27 mouse cellular contexts compared by ENCODE assay signal in genomic region chr4:130908133-130908532, GRCm38 (mm10). TPM values are rescaled to one million over a fixed set of nuclear protein-coding genes. Genes with fewer than 3 reads are reported as not detected.
DNase-seq lines count a peak whose midpoint lies in the region; ATAC-seq and TF ChIP-seq lines count a peak whose summit lies in the region.
"Had no signal": no experiment of that assay in that cellular context is flagged by ENCODE, and none has a peak within 500 bp of the region (broad histone marks: within the 10 kb centered on the region; RNA-seq: fewer than 3 reads in every experiment).

No protein-coding gene starts in this region.

- dilution Hi-C loops in CH12.LX (cut with MboI; ENCODE audit: extremely low pct_ligation_motif_present, extremely low pct_unique_long_range_greater_than_20kb, low sequenced_read_pairs) = no loop called here

- H3K9me3 ChIP-seq in kidney, embryonic 15.5 days (replicated peaks) = no peaks in the 10 kb centered on the region
- no peaks in the 10 kb centered on the region for H3K9me3 ChIP-seq in CH12.LX (replicated peaks; ENCODE audit: low read length)
- no peaks in the 10 kb centered on the region for H3K9me3 ChIP-seq in limb, embryonic 10.5 days (replicated peaks)
- H3K9me3 ChIP-seq: embryonic facial prominence, embryonic 15.5 days; forebrain, embryonic 12.5 days; heart, embryonic 13.5 days; hindbrain, embryonic 12.5 days had no signal

- TF ChIP-seq CTCF in kidney, adult 2 months (conservative IDR thresholded peaks at IDR 0.05; ENCODE audit: insufficient read depth, insufficient read length, low read depth, low read length) = no peak
- TF ChIP-seq CTCF in CH12.LX (conservative IDR thresholded peaks at IDR 0.05 in 1 of 2, IDR thresholded peaks at IDR 0.05 in 1 of 2; ENCODE audit: low read depth in 2 of 2, low read length in 2 of 2) = no peak
- TF ChIP-seq CTCF in thymus, adult 2 months (IDR thresholded peaks at IDR 0.05; ENCODE audit: borderline replicate concordance, control insufficient read depth, extremely low read depth, insufficient read depth, low read length, poor library complexity) = no peak

- no peak overlapping the region for H3K9ac ChIP-seq in kidney, embryonic 15.5 days
- H3K9ac ChIP-seq in CH12.LX (ENCODE audit: insufficient read depth, low read depth) = no peak overlapping the region
- H3K9ac ChIP-seq: embryonic facial prominence, embryonic 15.5 days; forebrain, embryonic 12.5 days; forebrain, postnatal 0 days; heart, embryonic 13.5 days; hindbrain, embryonic 12.5 days had no signal

- H3K36me3 ChIP-seq in kidney, embryonic 15.5 days = no peaks in the 10 kb centered on the region
- no peaks in the 10 kb centered on the region for H3K36me3 ChIP-seq in kidney, adult 2 months (ENCODE audit: control insufficient read depth, insufficient read depth, low read length)
- no peaks in the 10 kb centered on the region for H3K36me3 ChIP-seq in CH12.LX (replicated peaks in 1 of 2; ENCODE audit: control insufficient read depth in 1 of 2, insufficient read depth in 1 of 2, low read length in 1 of 2)
- no peaks in the 10 kb centered on the region for H3K36me3 ChIP-seq in limb, embryonic 10.5 days
- H3K36me3 ChIP-seq in thymus, adult 2 months (ENCODE audit: control insufficient read depth, insufficient read depth, low read length) = no peaks in the 10 kb centered on the region
- H3K36me3 ChIP-seq: embryonic facial prominence, embryonic 15.5 days; forebrain, embryonic 12.5 days; heart, embryonic 13.5 days; hindbrain, embryonic 12.5 days had no signal

- ATAC-seq in kidney, embryonic 15.5 days (replicated peaks; ENCODE audit: low FRiP score) = no peak
- ATAC-seq: activated CD4-positive, CD25-positive, alpha-beta regulatory T cell, adult 4 months; CD4-positive, CD25-positive, alpha-beta regulatory T cell, adult 4 months; forebrain, postnatal 0 days; hindbrain, postnatal 0 days; Patski had no signal

- no peak for DNase-seq in kidney, adult 2 months
- DNase-seq in A20 (ENCODE audit: low read depth, low spot score) (peak; percentile 59), CH12.LX (ENCODE audit: extremely low read depth) (no peak)
- DNase-seq in limb, embryonic 10.5 days (ENCODE audit: low spot score) = no peak
- DNase-seq in cerebellum, adult 18-20 months = no peak
- no peak for DNase-seq in thymus, adult 2 months
- DNase-seq: adrenal gland, postnatal 25 days; B cell, adult 2 months; cerebellum, adult 2 months; forebrain, postnatal 0 days; gastrocnemius, postnatal 14 days; heart, postnatal 36 days had no signal

- H3K4me3 ChIP-seq in kidney, embryonic 15.5 days (replicated peaks) = no peak overlapping the region
- H3K4me3 ChIP-seq in kidney, adult 2 months (ENCODE audit: insufficient read depth, low read depth, low read length) = no peak overlapping the region
- H3K4me3 ChIP-seq in CH12.LX (replicated peaks in 1 of 3; ENCODE audit: low read depth in 2 of 3, low read length in 2 of 3, poor library complexity in 1 of 3) = peak overlapping the region in 1 of 3 experiments; percentile 60
- H3K4me3 ChIP-seq in limb, embryonic 10.5 days = no peak overlapping the region
- H3K4me3 ChIP-seq in thymus, adult 2 months (ENCODE audit: control insufficient read depth, insufficient read depth, low read length) = no peak overlapping the region
- H3K4me3 ChIP-seq: embryonic facial prominence, embryonic 15.5 days; forebrain, embryonic 12.5 days; heart, embryonic 13.5 days; hindbrain, embryonic 12.5 days had no signal

- peaks cover 40% of the 10 kb centered on the region for H3K4me1 ChIP-seq in kidney, embryonic 15.5 days
- H3K4me1 ChIP-seq in kidney, adult 2 months (ENCODE audit: control insufficient read depth, insufficient read depth, low read length) = no peaks in the 10 kb centered on the region
- H3K4me1 ChIP-seq in CH12.LX (ENCODE audit: control insufficient read depth in 1 of 2, insufficient read depth in 2 of 2) = peaks cover 40 to 88% of the 10 kb centered on the region in 2 experiments
- H3K4me1 ChIP-seq in limb, embryonic 10.5 days = peaks cover 63% of the 10 kb centered on the region
- H3K4me1 ChIP-seq in thymus, adult 2 months (replicated peaks; ENCODE audit: control insufficient read depth, insufficient read depth, low read length) = peaks cover 74% of the 10 kb centered on the region

- H3K79me2 ChIP-seq in CH12.LX (replicated peaks; ENCODE audit: control insufficient read depth, extremely low read depth, insufficient read depth, poor library complexity, severe bottlenecking) = peaks cover 13% of the 10 kb centered on the region

- H3K27ac ChIP-seq in kidney, embryonic 15.5 days = peak overlapping the region; percentile 68; the same call in 1 of the 2 replicates
- no peak overlapping the region for H3K27ac ChIP-seq in kidney, adult 2 months (ENCODE audit: insufficient read depth, low read depth, low read length)
- H3K27ac ChIP-seq in CH12.LX (ENCODE audit: insufficient read depth, low read depth) = peak overlapping the region; percentile 97
- 0 out of 2 replicates have a peak overlapping the region, but pooled peaks have one; percentile 5 for H3K27ac ChIP-seq in limb, embryonic 10.5 days
- no peak overlapping the region for H3K27ac ChIP-seq in thymus, adult 2 months (ENCODE audit: control insufficient read depth, insufficient read depth, low read length)
- H3K27ac ChIP-seq: embryonic facial prominence, embryonic 15.5 days; forebrain, embryonic 12.5 days; heart, embryonic 13.5 days; hindbrain, embryonic 12.5 days; hindbrain, postnatal 0 days had no signal

- no peak for TF ChIP-seq RAD21 in CH12.LX (IDR thresholded peaks at IDR 0.05; ENCODE audit: low read depth, low read length)

- in situ Hi-C loops in CH12.LX (cut with MboI; ENCODE audit: low pct_ligation_motif_present, low pct_unique_long_range_greater_than_20kb, low sequenced_read_pairs) = no loop called here

- no peaks in the 10 kb centered on the region for H3K27me3 ChIP-seq in kidney, embryonic 15.5 days
- H3K27me3 ChIP-seq in kidney, adult 2 months (replicated peaks; ENCODE audit: control insufficient read depth, insufficient read depth, low read length) = no peaks in the 10 kb centered on the region
- H3K27me3 ChIP-seq in CH12.LX (replicated peaks) = no peaks in the 10 kb centered on the region
- peaks cover 8% of the 10 kb centered on the region; the same call in 1 of the 2 replicates for H3K27me3 ChIP-seq in limb, embryonic 10.5 days (ENCODE audit: low read depth, poor library complexity, severe bottlenecking)
- no peaks in the 10 kb centered on the region for H3K27me3 ChIP-seq in thymus, adult 2 months (ENCODE audit: control insufficient read depth, insufficient read depth, low read length)
- H3K27me3 ChIP-seq: embryonic facial prominence, embryonic 15.5 days; forebrain, embryonic 12.5 days; heart, embryonic 13.5 days; hindbrain, embryonic 12.5 days had no signal

- WGBS in kidney, embryonic 15.5 days = 94% methylated on average over 10 of the region's 10 CpGs
- 91% methylated on average over 10 of the region's 10 CpGs for WGBS in kidney, adult 2 months
- WGBS in limb, embryonic 10.5 days = 97% methylated on average over 10 of the region's 10 CpGs
- WGBS in thymus, adult 2 months = 91% methylated on average over 10 of the region's 10 CpGs

- TF ChIP-seq EP300 in CH12.LX (IDR thresholded peaks at IDR 0.05; ENCODE audit: low read length) = no peak

- H3K4me2 ChIP-seq in kidney, embryonic 15.5 days = no peak overlapping the region
- H3K4me2 ChIP-seq in CH12.LX (ENCODE audit: insufficient read depth, low read depth, poor library complexity, severe bottlenecking) = 0 out of 2 replicates have a peak overlapping the region, but pooled peaks have one; percentile 10
- H3K4me2 ChIP-seq: embryonic facial prominence, embryonic 15.5 days; forebrain, embryonic 12.5 days; heart, embryonic 13.5 days; hindbrain, embryonic 12.5 days had no signal

- no peak for TF ChIP-seq POLR2A in kidney, adult 2 months (IDR thresholded peaks at IDR 0.05; ENCODE audit: low read depth, low read length)
- no peak for TF ChIP-seq POLR2A in CH12.LX (IDR thresholded peaks at IDR 0.05; ENCODE audit: low read depth, low read length)
- no peak for TF ChIP-seq POLR2A in thymus, adult 2 months (IDR thresholded peaks at IDR 0.05; ENCODE audit: control insufficient read depth, extremely low read depth, insufficient read depth, low read length, poor library complexity)

TF ChIP-seq in CH12.LX, 34 proteins besides CTCF, POLR2A, EP300 and RAD21 (continues in another document):
- TF ChIP-seq MAX (IDR thresholded peaks at IDR 0.05; ENCODE audit: low read length) (0 out of 2 replicates have a peak, but pooled peaks have one; percentile 29), HCFC1 (IDR thresholded peaks at IDR 0.05; ENCODE audit: low read depth, low read length) (no peak), MAZ (IDR thresholded peaks at IDR 0.05; ENCODE audit: low read depth, low read length) (no peak), PAX5 (IDR thresholded peaks at IDR 0.05; ENCODE audit: low read length) (no peak), CHD2 (IDR thresholded peaks at IDR 0.05; ENCODE audit: low read length) (no peak), UBTF (IDR thresholded peaks at IDR 0.05; ENCODE audit: low read depth, low read length) (no peak), MAFK (IDR thresholded peaks at IDR 0.05; ENCODE audit: insufficient replicate concordance, low read length) (no peak), SMC3 (IDR thresholded peaks at IDR 0.05; ENCODE audit: low read depth, low read length) (no peak), ZKSCAN1 (IDR thresholded peaks at IDR 0.05; ENCODE audit: borderline replicate concordance, low read depth, low read length) (no peak), ZNF384 (IDR thresholded peaks at IDR 0.05; ENCODE audit: low read depth, low read length) (no peak), BHLHE40 (IDR thresholded peaks at IDR 0.05; ENCODE audit: low read depth, low read length) (peak; percentile 79), E2F4 (IDR thresholded peaks at IDR 0.05; ENCODE audit: insufficient replicate concordance, low read depth, low read length) (no peak)

RNA-seq across cellular contexts. Expression of gene Laptm5, which starts 4.8 kb away (rescaled TPM):
- polyA plus RNA-seq in kidney, embryonic 15.5 days (2015; fragmentation: Nextera tagmentation; extraction: Ambion mirVana) = 25.5 and 28.9 TPM in 2 replicates
- polyA plus RNA-seq in kidney, adult 2 months (2012; rRNA removed) = 35.6 and 79.8 TPM in 2 replicates
- total RNA-seq in CH12.LX (2012; rRNA removed) (182 and 225 TPM in 2 replicates), CH12.LX (2014; rRNA removed) (32.3 and 41.1 TPM in 2 replicates)
- 486 and 594 TPM in 2 replicates for polyA plus RNA-seq in CH12.LX (2012; ENCODE audit: insufficient read length, low read depth)
- polyA plus RNA-seq in limb, embryonic 10.5 days (2016; fragmentation: Nextera tagmentation; extraction: Ambion mirVana) = 10.5 and 15.4 TPM in 2 replicates
- polyA plus RNA-seq in thymus, adult 2 months (2012; rRNA removed) = 1,867 and 1,969 TPM in 2 replicates
- polyA plus RNA-seq: Patski had no signal

RNA-seq across cellular contexts. Expression of gene Matn1, which starts 36.1 kb away (rescaled TPM):
- 0.49 and 0.84 TPM in 2 replicates for polyA plus RNA-seq in kidney, embryonic 15.5 days (2015; fragmentation: Nextera tagmentation; extraction: Ambion mirVana)
- polyA plus RNA-seq in kidney, adult 2 months (2012; rRNA removed) = 0.06 TPM in 1 of 2 replicates, not detected in the other
- total RNA-seq in CH12.LX (2012; rRNA removed) (1.8 and 3.5 TPM in 2 replicates), CH12.LX (2014; rRNA removed) (0.30 and 0.52 TPM in 2 replicates)
- polyA plus RNA-seq in CH12.LX (2012; ENCODE audit: insufficient read length, low read depth) = 0.37 and 0.76 TPM in 2 replicates
- 0.23 TPM in 1 of 2 replicates, not detected in the other for polyA plus RNA-seq in limb, embryonic 10.5 days (2016; fragmentation: Nextera tagmentation; extraction: Ambion mirVana)
- polyA plus RNA-seq in thymus, adult 2 months (2012; rRNA removed) = 2.1 and 2.2 TPM in 2 replicates
- total RNA-seq: adrenal gland, adult 18-20 months; adrenal gland, postnatal 25 days; gastrocnemius, adult 18-20 months; gastrocnemius, postnatal 14 days; heart, adult 8-10 months; heart, postnatal 36 days had no signal
- polyA plus RNA-seq: CD4-positive, CD25-positive, alpha-beta regulatory T cell, adult 4 months; gonadal fat pad, adult 2 months; heart, embryonic 13.5 days; heart, postnatal 0 days; intestine, embryonic 14.5 days; Patski had no signal

Comparison
In these comparisons a context has a peak if more than half of its experiments do, and no peak if none do; other contexts are left out.
1. H3K27ac ChIP-seq: peak in kidney, embryonic 15.5 days (single experiment), CH12.LX (single experiment) and limb, embryonic 10.5 days (single experiment); none in kidney, adult 2 months (single experiment) and thymus, adult 2 months (single experiment).